Mouse (Mus musculus): Measurements from ENCODE around the gene Phf13. TPM values are rescaled to one million over a fixed set of nuclear protein-coding genes. Genes with fewer than 3 reads are reported as not detected.
A peak's percentile ranks its signal among the peaks of the same experiment; 100 is the strongest.

Gene Phf13
- polyA plus RNA-seq, 1 experiment from 2014 or later: 30.1 TPM

DNA sequence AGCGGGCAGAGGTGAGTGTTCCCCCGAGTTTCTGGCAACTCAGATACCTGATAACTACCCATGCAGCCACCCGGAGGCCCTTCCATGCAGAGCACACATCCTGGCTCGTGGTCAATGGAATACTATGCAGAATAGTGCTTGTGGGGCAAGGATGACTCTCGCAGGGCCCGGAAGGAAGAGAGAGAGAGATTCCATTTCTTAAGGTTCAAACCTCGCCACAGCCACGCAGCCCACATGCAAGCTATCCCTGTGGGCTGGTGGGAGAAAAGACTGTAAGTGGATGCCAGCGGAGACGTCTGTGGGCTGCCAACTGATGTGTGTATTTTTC, 8.1 kb downstream of the Phf13 start:
- peaks cover 49% of the 10 kb centered on the region for H3K36me3 ChIP-seq (ENCODE audit: control insufficient read depth, insufficient read depth, low read length)
- peak overlapping the region; percentile 87 for H3K4me3 ChIP-seq (ENCODE audit: low read length)
- H3K9ac ChIP-seq (ENCODE audit: low read depth, low read length): peak overlapping the region; percentile 93
- 31% methylated on average over 10 of the region's 10 CpGs for WGBS
- peaks cover 31% of the 10 kb centered on the region for H3K4me1 ChIP-seq (ENCODE audit: control insufficient read depth, insufficient read depth, low read length)
- peak overlapping the region; percentile 87 for H3K27ac ChIP-seq (ENCODE audit: low read depth, low read length)
- no peaks in the 10 kb centered on the region for H3K9me3 ChIP-seq (ENCODE audit: control insufficient read depth, low read length)
- peak overlapping the region; percentile 70 for H3K4me2 ChIP-seq (replicated peaks; ENCODE audit: low read depth, low read length)
- H3K27me3 ChIP-seq (ENCODE audit: control insufficient read depth, insufficient read depth, low read length): no peaks in the 10 kb centered on the region
- no peak for ATAC-seq (ENCODE audit: low FRiP score, low TSS enrichment)

DNA sequence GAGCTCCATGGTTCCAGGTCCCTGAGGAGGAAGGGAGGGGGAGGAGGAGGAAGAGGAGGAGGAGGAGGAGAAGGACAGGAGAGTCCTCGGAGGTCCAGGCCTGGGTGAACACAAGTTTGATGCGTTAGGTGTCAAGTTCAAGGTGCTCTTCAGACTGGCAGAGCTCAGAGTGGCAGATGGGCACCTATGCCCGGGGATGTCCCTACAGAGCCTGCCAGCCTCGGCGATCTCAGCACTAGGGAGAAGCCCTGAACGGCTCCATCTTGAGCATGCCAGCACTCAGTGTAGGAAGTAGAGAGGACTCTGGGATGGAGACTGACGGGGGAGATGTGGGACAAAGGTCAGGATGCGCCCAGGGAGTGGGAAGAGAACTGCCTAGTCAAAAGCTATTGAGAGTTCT, 9.4 kb downstream of the Phf13 start:
- H3K9me3 ChIP-seq (ENCODE audit: control insufficient read depth, low read length): no peaks in the 10 kb centered on the region
- H3K27ac ChIP-seq (ENCODE audit: low read depth, low read length): no peak overlapping the region
- H3K27me3 ChIP-seq (ENCODE audit: control insufficient read depth, insufficient read depth, low read length): no peaks in the 10 kb centered on the region
- peaks cover 48% of the 10 kb centered on the region for H3K36me3 ChIP-seq (ENCODE audit: control insufficient read depth, insufficient read depth, low read length)
- peaks cover 31% of the 10 kb centered on the region for H3K4me1 ChIP-seq (ENCODE audit: control insufficient read depth, insufficient read depth, low read length)
- no peak for ATAC-seq (ENCODE audit: low FRiP score, low TSS enrichment)
- WGBS: 62% methylated on average over 8 of the region's 8 CpGs
- H3K9ac ChIP-seq (ENCODE audit: low read depth, low read length): no peak overlapping the region
- no peak overlapping the region for H3K4me3 ChIP-seq (ENCODE audit: low read length)
- H3K4me2 ChIP-seq (replicated peaks; ENCODE audit: low read depth, low read length): no peak overlapping the region

GRCm38 (mm10) chr4:151985886-151986285, 10.2 kb downstream of the Phf13 start:
- no peak overlapping the region for H3K9ac ChIP-seq (ENCODE audit: low read depth, low read length)
- no peaks in the 10 kb centered on the region for H3K9me3 ChIP-seq (ENCODE audit: control insufficient read depth, low read length)
- H3K27me3 ChIP-seq (ENCODE audit: control insufficient read depth, insufficient read depth, low read length): no peaks in the 10 kb centered on the region
- H3K4me3 ChIP-seq (ENCODE audit: low read length): no peak overlapping the region
- WGBS: 19% methylated on average over 10 of the region's 10 CpGs
- peaks cover 31% of the 10 kb centered on the region for H3K4me1 ChIP-seq (ENCODE audit: control insufficient read depth, insufficient read depth, low read length)
- no peak overlapping the region for H3K27ac ChIP-seq (ENCODE audit: low read depth, low read length)
- H3K36me3 ChIP-seq (ENCODE audit: control insufficient read depth, insufficient read depth, low read length): peaks cover 46% of the 10 kb centered on the region
- H3K4me2 ChIP-seq (replicated peaks; ENCODE audit: low read depth, low read length): no peak overlapping the region
- no peak for ATAC-seq (ENCODE audit: low FRiP score, low TSS enrichment)

- no peaks in the 10 kb centered on the region for H3K27me3 ChIP-seq (ENCODE audit: control insufficient read depth, insufficient read depth, low read length)
- 0 out of 2 replicates have a peak overlapping the region, but pooled peaks have one; percentile 10 for H3K4me2 ChIP-seq (replicated peaks; ENCODE audit: low read depth, low read length)
- H3K9me3 ChIP-seq (ENCODE audit: control insufficient read depth, low read length): no peaks in the 10 kb centered on the region
- peaks cover 52% of the 10 kb centered on the region for H3K36me3 ChIP-seq (ENCODE audit: control insufficient read depth, insufficient read depth, low read length)
- H3K27ac ChIP-seq (ENCODE audit: low read depth, low read length): no peak overlapping the region
- 30% methylated on average over 8 of the region's 9 CpGs for WGBS
- peak; percentile 37; the same call in 1 of the 2 replicates for ATAC-seq (ENCODE audit: low FRiP score, low TSS enrichment)
- no peak overlapping the region for H3K9ac ChIP-seq (ENCODE audit: low read depth, low read length)
- no peak overlapping the region for H3K4me3 ChIP-seq (ENCODE audit: low read length)
- peaks cover 27% of the 10 kb centered on the region for H3K4me1 ChIP-seq (ENCODE audit: control insufficient read depth, insufficient read depth, low read length)
These were observed 12.5 kb downstream of the Phf13 start for GRCm38 (mm10) chr4:151983560-151983959.

- H3K4me1 ChIP-seq (ENCODE audit: control insufficient read depth, insufficient read depth, low read length): peaks cover 24% of the 10 kb centered on the region
- no peaks in the 10 kb centered on the region for H3K9me3 ChIP-seq (ENCODE audit: control insufficient read depth, low read length)
- no peak overlapping the region for H3K4me3 ChIP-seq (ENCODE audit: low read length)
- 50% methylated on average over 17 of the region's 17 CpGs for WGBS
- H3K36me3 ChIP-seq (ENCODE audit: control insufficient read depth, insufficient read depth, low read length): peaks cover 55% of the 10 kb centered on the region
- H3K27ac ChIP-seq (ENCODE audit: low read depth, low read length): no peak overlapping the region
- H3K27me3 ChIP-seq (ENCODE audit: control insufficient read depth, insufficient read depth, low read length): no peaks in the 10 kb centered on the region
- no peak overlapping the region for H3K4me2 ChIP-seq (replicated peaks; ENCODE audit: low read depth, low read length)
- no peak overlapping the region for H3K9ac ChIP-seq (ENCODE audit: low read depth, low read length)
- no peak for ATAC-seq (ENCODE audit: low FRiP score, low TSS enrichment)
These were observed 13.0 kb downstream of the Phf13 start for GRCm38 (mm10) chr4:151983043-151983442.

DNA sequence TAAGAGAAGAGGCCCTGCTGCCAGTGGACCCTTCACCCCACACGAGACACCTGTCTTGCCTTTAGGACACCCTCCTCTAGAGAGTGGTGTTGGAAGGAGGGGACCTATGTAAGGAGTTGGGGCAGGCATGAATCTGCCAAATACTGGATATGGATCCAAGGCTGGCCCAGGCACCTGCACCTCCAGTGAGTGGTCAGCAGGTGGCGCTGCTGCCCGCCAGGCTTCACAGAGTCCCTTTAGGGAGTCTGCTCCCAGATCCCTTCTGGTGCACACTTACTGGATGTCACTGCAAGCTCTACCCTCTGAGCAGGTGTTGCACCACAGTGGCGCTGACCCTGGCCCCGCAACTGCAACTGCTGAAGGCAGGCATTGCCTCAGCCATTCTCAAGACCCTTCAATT, 14.7 kb downstream of the Phf13 start:
- H3K4me1 ChIP-seq (ENCODE audit: control insufficient read depth, insufficient read depth, low read length): peaks cover 13% of the 10 kb centered on the region

DNA sequence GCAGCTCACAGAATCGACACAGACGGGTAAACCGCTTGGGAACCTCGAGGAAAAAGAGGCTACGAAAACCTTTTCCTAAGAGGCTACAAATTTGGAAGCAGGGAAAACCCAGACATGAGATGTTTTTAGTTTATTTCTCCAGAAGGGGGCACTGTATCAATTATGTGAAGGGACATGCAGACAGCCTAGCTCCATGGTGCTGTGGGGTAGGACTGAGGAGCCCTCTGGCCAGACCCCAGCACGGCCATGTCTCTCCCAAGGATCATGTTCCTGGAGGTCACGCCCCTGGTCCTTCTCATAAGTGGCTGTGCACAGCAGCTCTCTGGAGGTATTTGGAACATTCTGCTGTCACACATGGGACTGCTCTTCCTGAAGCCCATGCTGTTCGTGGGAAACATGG, 15.4 kb downstream of the Phf13 start:
- Histone ChIP-seq H3K4me1 (ENCODE audit: control insufficient read depth, insufficient read depth, low read length) (peaks cover 7% of the 10 kb centered on the region), H3K36me3 (ENCODE audit: control insufficient read depth, insufficient read depth, low read length) (peaks cover 71% of the 10 kb centered on the region), H3K27ac (ENCODE audit: low read depth, low read length) (no peak overlapping the region), H3K9me3 (ENCODE audit: control insufficient read depth, low read length) (no peaks in the 10 kb centered on the region), H3K4me3 (ENCODE audit: low read length) (no peak overlapping the region), H3K4me2 (replicated peaks; ENCODE audit: low read depth, low read length) (no peak overlapping the region), H3K27me3 (ENCODE audit: control insufficient read depth, insufficient read depth, low read length) (no peaks in the 10 kb centered on the region), H3K9ac (ENCODE audit: low read depth, low read length) (no peak overlapping the region)
- ATAC-seq (ENCODE audit: low FRiP score, low TSS enrichment): no peak
- 76% methylated on average over 8 of the region's 8 CpGs for WGBS

More for the DNA sequence above, 14.7 kb downstream of the Phf13 start:
- no peak overlapping the region for H3K4me2 ChIP-seq (replicated peaks; ENCODE audit: low read depth, low read length)
- no peaks in the 10 kb centered on the region for H3K27me3 ChIP-seq (ENCODE audit: control insufficient read depth, insufficient read depth, low read length)
- ATAC-seq (ENCODE audit: low FRiP score, low TSS enrichment): peak; percentile 46
- H3K36me3 ChIP-seq (ENCODE audit: control insufficient read depth, insufficient read depth, low read length): peaks cover 67% of the 10 kb centered on the region
- 13% methylated on average over 5 of the region's 5 CpGs for WGBS
- no peak overlapping the region for H3K9ac ChIP-seq (ENCODE audit: low read depth, low read length)
- no peak overlapping the region for H3K27ac ChIP-seq (ENCODE audit: low read depth, low read length)
- no peaks in the 10 kb centered on the region for H3K9me3 ChIP-seq (ENCODE audit: control insufficient read depth, low read length)
- no peak overlapping the region for H3K4me3 ChIP-seq (ENCODE audit: low read length)

DNA sequence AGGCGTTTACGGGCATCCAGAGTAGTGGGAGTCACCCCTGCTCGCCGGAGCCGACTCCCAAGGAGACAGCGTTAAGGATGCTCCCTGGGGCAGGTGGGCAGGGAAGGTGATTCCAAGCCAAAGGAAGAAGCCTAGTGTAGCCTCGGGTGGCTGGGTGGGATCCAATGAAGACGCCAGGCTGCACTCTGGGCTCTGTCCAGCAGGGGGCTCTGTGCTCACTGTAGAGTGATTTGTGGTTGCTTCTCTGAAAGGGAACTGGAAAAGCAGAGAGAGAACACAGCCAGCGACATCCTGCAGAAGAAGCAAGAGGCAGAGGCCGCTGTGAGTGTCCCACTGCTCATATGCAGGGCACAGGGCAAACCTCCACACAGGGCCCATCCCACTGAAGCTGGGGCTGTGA, 18.3 kb downstream of the Phf13 start:
- no peak overlapping the region for H3K27ac ChIP-seq (ENCODE audit: low read depth, low read length)
- H3K9me3 ChIP-seq (ENCODE audit: control insufficient read depth, low read length): no peaks in the 10 kb centered on the region
- ATAC-seq (ENCODE audit: low FRiP score, low TSS enrichment): no peak
- H3K36me3 ChIP-seq (ENCODE audit: control insufficient read depth, insufficient read depth, low read length): peaks cover 84% of the 10 kb centered on the region
- H3K4me3 ChIP-seq (ENCODE audit: low read length): no peak overlapping the region
- no peaks in the 10 kb centered on the region for H3K4me1 ChIP-seq (ENCODE audit: control insufficient read depth, insufficient read depth, low read length)
- WGBS: 35% methylated on average over 10 of the region's 10 CpGs
- H3K27me3 ChIP-seq (ENCODE audit: control insufficient read depth, insufficient read depth, low read length): no peaks in the 10 kb centered on the region
- H3K4me2 ChIP-seq (replicated peaks; ENCODE audit: low read depth, low read length): no peak overlapping the region
- 0 out of 2 replicates have a peak overlapping the region, but pooled peaks have one; percentile 4 for H3K9ac ChIP-seq (ENCODE audit: low read depth, low read length)

- H3K4me2 ChIP-seq (replicated peaks; ENCODE audit: low read depth, low read length): no peak overlapping the region
- H3K9me3 ChIP-seq (ENCODE audit: control insufficient read depth, low read length): no peaks in the 10 kb centered on the region
- no peak overlapping the region for H3K27ac ChIP-seq (ENCODE audit: low read depth, low read length)
- no peaks in the 10 kb centered on the region for H3K4me1 ChIP-seq (ENCODE audit: control insufficient read depth, insufficient read depth, low read length)
- ATAC-seq (ENCODE audit: low FRiP score, low TSS enrichment): no peak
- WGBS: 96% methylated on average over 3 of the region's 3 CpGs
- H3K27me3 ChIP-seq (ENCODE audit: control insufficient read depth, insufficient read depth, low read length): no peaks in the 10 kb centered on the region
- H3K9ac ChIP-seq (ENCODE audit: low read depth, low read length): no peak overlapping the region
- H3K4me3 ChIP-seq (ENCODE audit: low read length): no peak overlapping the region
- peaks cover 71% of the 10 kb centered on the region for H3K36me3 ChIP-seq (ENCODE audit: control insufficient read depth, insufficient read depth, low read length)
These were observed 20.6 kb downstream of the Phf13 start for GRCm38 (mm10) chr4:151975441-151975840.
